Mouse (Mus musculus) spleen, postnatal 0 days (tissue): ENCODE measurements around the gene Hddc3. TPM values are rescaled to one million over a fixed set of nuclear protein-coding genes. Genes with fewer than 3 reads are reported as not detected.

Source experiments
- polyA plus RNA-seq: library from polyadenylated mRNA; unstranded; fragments of >200 nt; fragmentation: Nextera tagmentation; extraction: Ambion mirVana; gene quantifications from 2 replicates; pipeline ENCODE4 v1.2.1, GENCODE M21; 2015

The Hddc3 gene
- 4.5 and 6.3 TPM in 2 replicates for polyA plus RNA-seq

DNA sequence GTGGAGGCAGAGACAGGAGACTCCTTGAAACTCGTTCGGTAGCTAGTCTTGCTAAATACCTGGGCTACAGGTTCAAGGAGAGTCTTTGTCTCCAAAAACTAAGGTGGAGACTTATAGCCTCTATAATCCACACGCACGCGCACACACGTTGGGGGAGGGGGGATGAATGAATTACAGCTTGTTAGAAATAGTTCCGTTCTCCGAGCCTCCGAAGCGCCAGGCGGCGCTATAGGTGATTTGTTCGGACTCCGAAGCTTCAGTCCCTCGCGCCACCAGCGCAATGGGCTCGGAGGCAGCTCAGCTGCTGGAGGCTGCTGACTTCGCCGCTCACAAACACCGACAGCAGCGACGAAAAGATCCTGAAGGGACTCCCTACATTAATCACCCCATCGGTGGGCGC is at the start of gene Hddc3:
TSS of gene Hddc3 (plus strand) at position 247 of the 400 bp plus-strand sequence.

DNA sequence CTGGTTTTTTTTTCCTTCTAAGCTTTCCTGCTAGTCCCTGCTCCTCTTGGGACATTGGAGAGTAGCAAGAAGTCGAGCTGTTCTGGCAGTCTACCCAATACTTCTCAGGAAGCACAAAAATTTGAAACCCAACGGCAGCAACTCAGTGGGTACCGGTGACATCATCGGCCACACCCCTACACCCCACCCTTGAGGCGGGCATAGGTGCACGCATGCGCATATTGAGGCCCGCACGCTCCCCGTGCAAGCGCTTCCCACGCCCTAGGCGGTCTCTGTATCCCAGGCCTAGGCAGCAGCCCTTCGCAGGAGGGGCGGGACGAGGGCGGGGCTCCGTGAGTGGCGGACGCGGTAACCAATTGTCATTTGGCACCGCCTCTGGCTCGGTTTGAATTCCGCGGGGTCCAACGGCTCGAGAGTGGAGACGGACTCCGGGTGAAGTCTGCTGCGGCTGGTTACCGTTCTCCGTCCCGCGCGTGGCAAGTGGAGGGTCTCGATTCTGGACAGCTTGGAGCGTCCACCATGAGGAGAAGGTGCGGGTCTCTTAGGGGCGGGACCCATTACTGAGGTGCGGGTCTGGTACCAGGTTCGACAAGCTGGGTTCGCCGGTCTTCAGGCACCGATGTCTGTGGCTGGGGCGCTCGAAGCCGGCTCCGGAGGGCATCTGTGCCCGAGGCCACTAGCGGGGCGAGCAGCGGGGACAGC is 48.7 kb upstream of the Hddc3 start, which contains the start of gene Prc1:
TSS of gene Prc1 (plus strand) at position 389 of the 702 bp plus-strand sequence.

DNA sequence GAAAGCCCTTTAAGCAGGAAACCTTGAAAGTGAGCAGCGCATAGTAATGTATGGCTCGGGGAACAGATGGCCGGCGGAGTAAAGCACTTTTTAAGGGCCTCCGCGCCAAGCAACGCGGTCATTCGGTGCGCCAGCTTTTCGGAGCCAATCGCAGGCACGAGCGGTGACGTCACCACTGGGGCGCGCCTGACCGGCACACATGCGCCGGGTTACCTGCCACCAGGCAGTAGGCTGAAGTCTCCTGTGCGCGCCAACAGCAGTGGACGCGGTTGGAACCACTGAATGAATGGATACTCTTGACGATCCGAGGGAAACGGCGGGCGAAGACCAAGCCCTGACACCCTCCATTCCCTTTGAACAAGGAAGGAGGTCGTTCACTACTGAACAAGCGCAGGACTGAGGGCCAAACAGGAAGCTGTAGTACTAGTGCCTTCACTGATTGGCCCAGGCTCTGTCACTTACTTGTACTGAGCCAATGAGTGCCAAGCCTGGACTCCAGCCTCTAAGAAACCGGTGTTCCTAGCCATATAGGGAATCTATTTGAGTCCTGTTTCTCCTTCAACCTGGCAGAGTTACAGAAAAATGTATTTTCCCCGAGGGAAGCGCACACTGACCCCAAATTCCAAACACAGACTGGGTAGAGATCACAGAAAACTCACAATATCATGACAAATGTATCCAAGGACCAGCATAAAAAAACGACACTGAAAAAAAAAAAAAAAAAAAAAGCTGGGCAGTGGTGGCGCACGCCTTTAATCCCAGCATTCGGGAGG is 18.7 kb upstream of the Hddc3 start, which contains the start of gene Rccd1:
TSS of gene Rccd1 (minus strand) at position 412 of the 773 bp plus-strand sequence.

DNA sequence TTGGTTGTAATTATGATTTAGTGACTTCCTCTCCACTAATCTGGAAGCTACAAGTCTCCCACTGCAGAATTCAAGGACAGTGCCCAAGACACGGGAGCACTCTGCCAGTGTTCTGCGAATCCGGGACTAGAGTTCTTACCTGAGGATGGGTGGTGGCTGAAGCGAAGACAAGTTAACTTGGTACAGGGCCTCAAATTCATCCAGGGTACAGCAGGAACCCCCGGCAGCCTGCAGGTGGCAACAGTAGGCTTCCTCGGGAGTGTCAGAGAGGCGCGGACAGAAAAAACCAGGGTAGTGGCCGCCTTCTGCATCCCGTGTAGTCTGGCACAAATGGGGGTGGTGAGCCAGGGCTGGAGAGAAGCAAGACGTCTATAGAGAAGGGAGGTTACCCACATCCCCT is 2.1 kb upstream of the Hddc3 start, which contains the start of gene Unc45a:
TSS of gene Unc45a (minus strand) at position 213 of the 400 bp plus-strand sequence.

GRCm38 (mm10) chr7:80371041-80371751 is 28.3 kb downstream of the Hddc3 start, which contains the start of gene Man2a2:
Gene Man2a2, minus strand, starts transcription at chr7:80371375.

GRCm38 (mm10) chr7:80387633-80388543 is 45.0 kb downstream of the Hddc3 start, which contains the start of gene Fes:
Gene Fes, minus strand, starts transcription at chr7:80387946.

Other genes with a start within 250 kb of the Hddc3 start
- 115 and 141 TPM in 2 replicates for gene Idh2, start 227.7 kb upstream of the Hddc3 start, polyA plus RNA-seq
- gene Sema4b, start 156.3 kb upstream of the Hddc3 start, polyA plus RNA-seq = 37.7 and 38.5 TPM in 2 replicates
- 109 and 111 TPM in 2 replicates for gene Cib1, start 110.3 kb upstream of the Hddc3 start, polyA plus RNA-seq
- 2.2 and 2.5 TPM in 2 replicates for gene Gdpgp1, start 110.2 kb upstream of the Hddc3 start, polyA plus RNA-seq
- 0.30 and 1.0 TPM in 2 replicates for gene Ttll13, start 96.7 kb upstream of the Hddc3 start, polyA plus RNA-seq
- gene Ngrn, start 81.9 kb upstream of the Hddc3 start, polyA plus RNA-seq = 32.2 and 34.6 TPM in 2 replicates
- 4.1 and 5.6 TPM in 2 replicates for gene Vps33b, start 73.5 kb upstream of the Hddc3 start, polyA plus RNA-seq
- 128 and 140 TPM in 2 replicates for gene Prc1, start 48.7 kb upstream of the Hddc3 start, polyA plus RNA-seq
- 7.6 and 8.8 TPM in 2 replicates for gene Rccd1, start 18.6 kb upstream of the Hddc3 start, polyA plus RNA-seq
- gene Unc45a, start 2.1 kb upstream of the Hddc3 start, polyA plus RNA-seq = 10.2 and 11.4 TPM in 2 replicates
- gene Man2a2, start 28.3 kb downstream of the Hddc3 start, polyA plus RNA-seq = 5.8 and 7.6 TPM in 2 replicates
- gene Fes, start 44.8 kb downstream of the Hddc3 start, polyA plus RNA-seq = 39.9 and 58.0 TPM in 2 replicates
- 7.2 and 8.7 TPM in 2 replicates for gene Furin, start 62.3 kb downstream of the Hddc3 start, polyA plus RNA-seq
- gene Blm, start 192.0 kb downstream of the Hddc3 start, polyA plus RNA-seq = 29.1 and 38.0 TPM in 2 replicates